Mouse (Mus musculus): ENCODE measurements around the gene Kifap3.
A peak's percentile ranks its signal among the peaks of the same experiment; 100 is the strongest.
"Not testable (repeated sequence)": the region's sequence is repeated elsewhere in the genome, so short reads cannot be mapped to it uniquely, and the experiment has no call there.

Kifap3 gene

DNA sequence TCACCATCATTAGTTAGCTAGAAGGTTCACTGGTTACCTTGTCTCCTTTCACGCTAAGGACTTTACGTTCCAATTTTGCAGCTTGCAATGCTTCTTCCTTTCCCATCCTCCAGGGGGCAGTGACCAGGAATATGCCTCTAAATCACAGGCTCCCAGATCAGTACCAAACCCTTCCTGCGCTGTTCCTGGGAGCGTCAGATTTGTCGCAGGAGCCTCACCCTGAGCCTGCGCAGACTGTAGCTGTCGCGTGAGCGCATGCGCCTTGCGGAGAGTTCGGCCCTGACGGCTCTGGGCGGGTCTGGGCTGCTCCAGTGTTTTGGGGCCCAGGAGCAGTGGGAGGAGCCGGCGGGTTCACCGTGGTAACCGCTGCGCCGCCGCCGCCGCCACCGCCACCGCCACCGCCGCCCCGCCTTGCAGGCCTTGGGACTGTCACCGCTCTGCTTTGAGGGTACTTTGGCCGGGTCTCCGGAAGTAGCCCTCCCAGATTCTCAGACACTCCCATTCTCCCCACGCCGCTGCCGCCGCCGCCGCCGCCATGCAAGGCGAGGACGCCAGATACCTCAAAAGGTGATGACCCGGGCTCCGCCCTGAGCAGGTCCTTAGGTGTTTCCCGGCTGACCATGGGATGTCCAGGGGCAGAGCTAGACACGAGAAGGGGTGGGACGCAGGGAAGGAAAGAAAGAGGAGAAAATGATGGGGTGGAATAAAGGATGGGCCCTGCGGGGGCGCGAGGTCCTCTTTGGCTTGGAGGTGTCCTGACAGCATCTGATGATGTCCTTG is at the start of gene Kifap3:
Gene Kifap3 (plus strand): TSS at position 248 of the 780 bp plus-strand sequence.
- DNase-seq (ENCODE audit: low read depth, low spot score), result peak; percentile 99

DNA sequence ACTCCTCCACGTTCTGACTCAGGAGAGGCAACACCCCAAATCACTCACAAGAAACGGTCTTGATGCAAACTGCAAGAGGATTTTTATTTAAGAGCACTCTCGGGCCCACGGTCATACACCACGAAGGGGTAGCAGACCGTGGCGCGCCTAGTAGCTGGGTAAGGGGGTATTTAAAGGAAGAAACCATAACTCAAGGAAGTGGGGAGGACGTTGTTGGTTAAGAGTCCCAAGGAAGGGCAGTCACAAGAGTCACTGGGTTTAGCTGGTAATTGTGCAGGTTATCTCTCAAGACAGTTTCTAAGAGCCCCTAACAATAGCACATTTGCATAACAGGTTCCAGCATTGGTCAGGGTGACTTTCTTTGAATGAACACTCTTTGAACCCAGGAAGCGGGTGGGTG is 48.2 kb upstream of the Kifap3 start:
- not testable (repeated sequence) for DNase-seq (ENCODE audit: low read depth, low spot score)

- DNase-seq (ENCODE audit: low read depth, low spot score), result no peak
These were observed 42.7 kb upstream of the Kifap3 start for GRCm38 (mm10) chr1:163736441-163737238.

DNA sequence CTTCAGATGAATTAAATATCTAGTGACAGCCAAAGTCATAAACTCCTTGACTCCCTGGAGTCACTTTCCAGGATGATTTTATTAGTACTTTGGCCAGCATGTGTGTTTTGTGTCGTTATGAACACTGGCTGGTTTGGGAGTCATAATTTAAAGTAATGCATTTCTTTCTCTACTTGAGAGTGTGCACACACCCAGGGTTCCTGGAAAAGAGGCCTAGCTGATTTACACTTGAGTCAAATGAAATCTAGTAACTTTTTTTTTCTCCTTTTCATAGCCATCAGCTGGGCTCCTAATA is 42.2 kb upstream of the Kifap3 start:
- no peak for DNase-seq (ENCODE audit: low read depth, low spot score)

GRCm38 (mm10) chr1:163751360-163751992 is 27.9 kb upstream of the Kifap3 start:
- DNase-seq (ENCODE audit: low read depth, low spot score), result no peak

GRCm38 (mm10) chr1:163757462-163758207 is 21.7 kb upstream of the Kifap3 start:
- DNase-seq (ENCODE audit: low read depth, low spot score), result no peak

- not testable (repeated sequence) for DNase-seq (ENCODE audit: low read depth, low spot score)
These were observed 4.2 kb downstream of the Kifap3 start for GRCm38 (mm10) chr1:163783577-163783976.

- no peak for DNase-seq (ENCODE audit: low read depth, low spot score)
These were observed 42.0 kb downstream of the Kifap3 start for GRCm38 (mm10) chr1:163821365-163821764.

- no peak for DNase-seq (ENCODE audit: low read depth, low spot score)
These were observed 50.1 kb downstream of the Kifap3 start for GRCm38 (mm10) chr1:163829482-163829881.

DNA sequence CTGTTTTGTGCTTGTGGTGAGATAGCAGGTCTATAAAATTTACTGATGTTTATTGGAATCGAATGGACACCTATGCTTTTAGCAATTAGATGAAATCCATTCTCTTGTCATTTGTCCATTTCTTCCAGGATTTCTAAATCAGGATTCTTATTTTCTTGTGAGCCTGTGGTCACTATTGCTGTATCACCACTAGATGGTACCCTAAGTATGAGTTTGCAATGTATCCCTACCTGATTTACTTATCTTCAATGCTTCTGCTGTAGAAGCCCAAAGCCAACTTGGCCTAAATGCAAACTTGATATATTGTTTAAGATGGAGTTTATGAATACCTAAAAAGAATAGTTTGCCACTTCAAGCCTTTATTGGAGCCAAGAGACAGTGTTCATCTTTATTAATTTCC is 54.7 kb downstream of the Kifap3 start:
- DNase-seq (ENCODE audit: low read depth, low spot score), result no peak

DNA sequence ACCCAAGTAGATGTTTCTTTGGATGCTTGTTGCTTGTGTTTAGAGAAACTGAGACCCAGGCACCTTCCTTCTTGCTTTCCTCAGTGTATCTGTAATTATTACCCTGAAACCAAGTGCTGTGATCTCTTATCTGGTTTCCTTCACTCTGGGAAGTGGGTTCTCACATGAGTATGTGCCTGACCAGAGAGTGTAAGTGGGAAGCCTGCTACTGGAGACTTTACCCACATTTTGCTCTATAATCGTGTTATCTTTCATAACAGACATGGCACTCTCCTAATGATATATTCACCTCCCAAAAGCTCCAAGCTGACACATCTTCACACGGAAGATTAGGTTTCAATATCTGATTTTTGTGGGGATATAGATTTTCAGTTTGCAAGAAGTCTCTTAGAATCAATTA is 55.7 kb downstream of the Kifap3 start:
- DNase-seq (ENCODE audit: low read depth, low spot score), result no peak

DNA sequence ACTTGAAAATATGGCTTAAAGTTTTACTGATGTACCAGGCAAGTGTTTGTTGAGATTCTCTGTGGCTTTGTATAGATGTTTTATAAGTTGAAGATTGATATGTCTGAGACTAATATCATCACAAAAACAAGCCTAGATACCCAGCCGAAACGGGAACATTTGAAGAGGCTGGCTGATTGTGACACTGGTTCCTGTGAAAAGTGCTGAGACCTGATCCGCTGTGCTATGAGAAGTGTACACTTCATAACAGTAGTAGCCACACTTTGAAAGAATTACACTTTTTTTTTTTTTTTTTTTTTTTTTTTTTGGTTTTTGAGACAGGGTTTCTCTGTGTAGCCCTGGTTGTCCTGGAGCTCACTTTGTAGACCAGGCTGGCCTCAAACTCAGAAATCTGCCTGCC is 59.1 kb downstream of the Kifap3 start:
- not testable (repeated sequence) for DNase-seq (ENCODE audit: low read depth, low spot score)

DNA sequence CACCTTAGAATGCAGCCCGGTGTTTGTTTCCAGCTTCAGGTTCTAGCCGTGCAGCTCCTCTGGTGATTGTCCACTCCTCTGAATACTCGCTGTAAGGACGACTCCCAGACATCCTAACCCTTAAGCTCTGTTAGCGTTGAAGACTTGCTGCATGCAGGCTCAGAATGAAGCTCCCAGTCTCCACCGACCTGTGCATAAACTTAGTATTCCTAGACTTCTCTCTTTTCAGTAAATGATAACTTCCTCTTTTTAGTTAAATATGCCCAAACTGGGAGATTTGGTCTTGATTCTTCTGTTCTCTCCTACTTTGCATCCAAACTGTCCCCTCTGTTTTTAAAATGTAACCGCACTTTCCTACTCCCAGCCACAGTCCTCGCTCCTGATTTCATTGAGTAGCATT is 61.2 kb downstream of the Kifap3 start:
- DNase-seq (ENCODE audit: low read depth, low spot score), result no peak

- DNase-seq (ENCODE audit: low read depth, low spot score), result no peak
These were observed 62.9 kb downstream of the Kifap3 start for GRCm38 (mm10) chr1:163842238-163842637.

DNA sequence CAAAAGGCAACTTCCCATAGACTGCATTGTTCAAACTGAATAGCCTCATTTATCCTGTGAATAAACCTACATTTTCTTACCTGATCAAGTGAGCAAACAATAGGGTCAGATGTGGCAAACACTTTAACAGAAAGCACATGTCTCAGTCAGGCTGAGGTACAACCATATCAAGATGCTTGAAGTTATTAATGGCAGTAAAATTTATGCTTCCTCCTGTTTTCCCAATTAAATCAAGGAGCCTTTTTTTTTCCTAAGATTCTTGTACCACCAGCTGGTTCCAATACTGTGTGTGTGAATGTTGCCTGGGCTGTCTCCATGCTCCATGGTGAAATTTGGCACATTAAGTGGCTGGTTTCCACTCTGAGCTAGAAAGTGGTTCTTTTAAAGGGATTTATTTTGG is 64.5 kb downstream of the Kifap3 start:
- DNase-seq (ENCODE audit: low read depth, low spot score), result no peak

DNA sequence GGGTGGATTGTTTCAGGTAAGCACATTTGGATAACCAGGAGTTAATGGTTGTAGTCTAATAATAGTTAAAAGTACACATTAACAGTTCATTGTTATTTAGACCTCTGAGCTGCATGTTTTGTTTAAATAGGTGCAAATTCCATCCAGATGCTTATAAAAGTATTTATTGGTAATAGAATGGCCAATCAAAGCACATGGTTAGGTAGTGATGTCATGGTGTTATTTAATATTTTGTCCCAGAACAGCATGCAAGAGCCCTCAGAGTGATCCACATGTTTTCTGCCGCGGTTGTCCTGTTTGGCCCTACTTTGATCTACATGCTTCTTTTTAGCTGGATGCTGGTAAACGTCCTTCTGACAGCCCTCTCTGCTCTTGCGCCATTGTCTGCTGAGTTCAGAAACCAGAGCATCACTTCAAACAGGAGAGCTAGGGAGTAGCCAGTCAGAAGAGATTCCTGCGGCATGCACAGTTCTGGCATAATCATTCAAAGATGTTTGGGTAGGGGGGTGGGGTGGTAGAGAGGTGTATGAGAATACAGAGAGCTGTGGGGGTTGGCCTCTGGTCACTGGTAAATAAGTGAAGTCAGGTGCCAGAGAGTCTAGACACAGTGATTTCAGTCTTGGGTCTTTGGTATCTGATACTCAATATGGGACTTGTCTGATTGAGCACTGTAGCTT is 73.6 kb downstream of the Kifap3 start:
- DNase-seq (ENCODE audit: low read depth, low spot score), result no peak

DNA sequence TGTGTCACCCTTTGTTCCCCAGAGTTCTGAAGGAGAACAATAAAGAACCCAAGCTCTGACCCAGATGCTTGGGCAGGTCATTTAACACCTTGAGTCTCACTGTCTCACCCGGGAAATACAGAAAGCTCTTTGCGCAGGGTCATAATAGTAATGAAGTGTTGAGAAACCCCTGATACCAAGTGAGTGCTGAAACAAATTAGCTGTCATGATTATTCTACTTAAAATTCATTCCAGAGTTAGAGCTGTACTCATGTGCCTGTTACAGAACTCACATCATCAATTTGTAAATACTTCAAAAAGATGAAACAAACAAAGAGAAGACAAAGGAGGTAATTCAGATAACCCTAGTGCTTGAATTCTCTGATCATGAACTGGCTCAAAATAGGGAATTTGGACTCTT is 79.0 kb downstream of the Kifap3 start:
- DNase-seq (ENCODE audit: low read depth, low spot score), result no peak

- no peak for DNase-seq (ENCODE audit: low read depth, low spot score)
These were observed 82.2 kb downstream of the Kifap3 start for GRCm38 (mm10) chr1:163861538-163861937.

DNA sequence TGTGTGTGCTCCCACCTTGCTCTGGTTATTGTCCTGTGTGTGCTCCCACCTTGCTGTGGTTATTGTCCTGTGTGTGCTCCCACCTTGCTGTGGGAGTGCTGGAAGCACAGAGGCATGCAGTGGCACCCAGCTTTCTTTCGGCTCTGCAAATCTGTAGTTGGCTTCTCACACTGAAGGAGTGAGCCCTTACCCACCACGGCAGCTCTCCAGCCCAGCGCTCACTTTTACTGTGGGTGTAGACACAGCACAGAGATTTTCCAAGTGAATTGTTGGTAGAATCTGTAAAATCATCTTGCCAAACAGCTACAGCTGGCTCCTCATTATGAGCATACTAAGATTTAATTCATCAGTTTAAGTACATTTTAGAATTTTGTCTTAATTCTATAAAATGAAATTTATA is 93.8 kb downstream of the Kifap3 start:
- peak; percentile 21 for DNase-seq (ENCODE audit: low read depth, low spot score)

DNA sequence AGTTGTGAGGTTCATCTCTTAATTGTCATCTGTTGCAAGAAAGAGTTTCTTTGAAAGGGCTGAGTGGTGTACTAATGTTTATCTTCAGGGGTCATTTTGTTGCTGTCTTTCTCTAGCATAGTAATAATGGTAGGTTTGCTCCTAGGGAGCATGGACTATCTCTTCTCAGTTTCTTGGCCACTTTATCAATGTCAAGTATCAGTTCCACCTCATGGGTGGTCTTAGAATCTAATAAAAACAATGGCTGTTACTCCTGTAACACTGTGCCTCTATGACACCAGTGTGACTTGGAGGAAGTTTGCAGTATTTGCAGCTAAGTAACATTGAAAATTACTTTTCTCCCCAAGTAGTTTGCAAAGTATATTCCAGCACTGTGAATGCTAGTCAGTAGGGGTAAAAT is 110.2 kb downstream of the Kifap3 start:
- DNase-seq (ENCODE audit: low read depth, low spot score), result no peak

DNA sequence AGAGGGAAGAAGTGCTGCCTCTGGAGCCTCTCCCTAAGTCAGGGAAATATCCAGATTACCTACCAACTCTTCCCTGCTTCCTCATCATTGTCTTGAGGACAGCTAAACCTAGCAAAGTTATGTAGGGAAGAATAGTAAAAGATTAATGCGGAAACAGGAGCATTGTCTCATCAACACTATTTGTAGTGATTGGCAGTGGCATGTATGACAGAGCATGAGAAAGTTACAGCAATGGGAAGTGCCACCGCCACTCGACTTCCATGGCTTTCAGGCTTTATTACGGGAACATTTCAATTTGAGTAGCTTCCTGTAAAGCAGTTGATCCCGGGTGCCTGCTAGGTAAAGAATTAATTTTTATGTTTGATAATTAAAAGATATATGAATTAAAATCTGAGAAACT is 113.9 kb downstream of the Kifap3 start:
- DNase-seq (ENCODE audit: low read depth, low spot score), result no peak
